Mouse (Mus musculus): ENCODE measurements around the gene Cphx1.
"Not testable (repeated sequence)": the region's sequence is repeated elsewhere in the genome, so short reads cannot be mapped to it uniquely, and the experiment has no call there.

DNA sequence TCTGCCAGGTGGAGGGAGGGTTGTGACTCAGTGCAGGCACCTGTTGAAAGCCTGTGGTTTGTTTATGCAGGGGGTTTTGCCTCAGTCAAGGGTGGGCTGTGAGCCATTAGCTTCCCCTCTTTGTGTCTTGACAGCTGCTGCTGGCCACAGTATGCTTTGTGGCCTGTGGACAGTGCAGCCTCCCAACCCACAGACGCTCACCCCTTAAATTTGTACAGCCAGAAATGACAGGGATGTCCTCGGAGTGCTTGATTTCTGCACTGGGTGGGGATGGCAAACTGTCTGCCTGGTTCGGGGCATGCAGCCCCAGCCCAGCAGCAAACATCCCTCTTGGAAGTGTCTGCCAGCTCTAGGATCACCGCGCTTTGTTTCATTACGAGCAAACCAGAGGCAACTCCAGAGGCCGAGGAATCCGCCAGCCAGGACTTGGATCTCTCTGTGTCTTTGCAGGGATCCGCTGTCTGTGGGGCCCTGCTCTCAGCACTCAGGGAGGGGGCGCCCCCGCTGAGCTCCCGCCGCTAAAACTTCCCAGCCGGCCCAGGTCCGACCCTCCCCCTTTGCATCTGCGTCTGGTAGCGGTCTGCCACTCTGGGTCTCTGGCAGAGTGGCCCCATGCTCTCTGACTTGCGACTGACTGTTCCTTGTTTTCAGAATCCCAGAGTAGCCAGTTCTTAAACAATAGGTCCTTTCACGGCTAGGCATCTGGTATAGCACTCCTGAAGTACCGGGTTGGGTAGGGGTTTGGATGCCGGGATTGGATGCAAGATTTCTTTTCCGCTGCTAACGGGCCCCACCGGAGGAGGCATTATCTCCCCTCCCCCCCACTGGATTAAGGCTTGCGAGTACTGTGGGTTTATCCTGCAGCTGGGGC lies 40.5 kb downstream of the Cphx1 start, which contains the start of gene Duxbl1:
- TF ChIP-seq CTCF (IDR thresholded peaks at IDR 0.05; ENCODE audit: extremely low read depth, insufficient read depth, insufficient read length, insufficient replicate concordance); POLR2A (IDR thresholded peaks at IDR 0.05; ENCODE audit: low read depth, low read length): not testable (repeated sequence)

All from spleen, adult 2 months (tissue).